Mouse (Mus musculus): ENCODE measurements at regions not wholly inside any gene's neighbourhood (a gene's known extent, or its start where the extent isn't known, plus 50 kb on each side); places are given as distances from the start of the nearest gene placed in this dataset.

- DNase-seq: peak; percentile 13
These were observed 301.6 kb upstream of the 1700015G11Rik start for GRCm38 (mm10) chr7:52317121-52317520.

- DNase-seq: no peak
These were observed 262.7 kb upstream of the 1700015G11Rik start for GRCm38 (mm10) chr7:52278262-52278661.

- no peak for DNase-seq
These were observed 240.9 kb upstream of the 1700015G11Rik start for GRCm38 (mm10) chr7:52256386-52256920.

GRCm38 (mm10) chr7:52252499-52253233 lies 237.1 kb upstream of the 1700015G11Rik start:
- no peak for DNase-seq
